ENCODE assay signal across 17 mouse cellular contexts in the genomic region with DNA sequence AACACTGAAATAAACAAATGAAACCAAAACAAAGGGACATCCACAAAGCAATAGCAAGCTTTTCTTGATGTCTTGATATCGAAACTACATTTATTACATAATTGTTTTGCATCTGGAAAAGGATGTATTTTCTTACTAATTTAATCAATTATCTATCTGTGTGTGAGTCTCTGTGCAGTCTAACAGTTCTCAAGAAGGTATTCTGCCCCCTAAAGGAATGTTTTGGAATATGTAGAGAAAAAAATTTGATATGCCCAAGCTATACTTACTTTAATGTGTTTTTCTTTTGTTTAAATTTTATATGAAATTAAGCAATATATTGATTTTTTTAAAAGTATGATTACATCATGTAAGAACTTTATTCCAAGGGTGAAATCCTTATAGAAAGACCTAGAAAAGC. TPM values are rescaled to one million over a fixed set of nuclear protein-coding genes. Genes with fewer than 3 reads are reported as not detected.
DNase-seq lines count a peak whose midpoint lies in the region; ATAC-seq and TF ChIP-seq lines count a peak whose summit lies in the region.
"Had no signal": no experiment of that assay in that cellular context is flagged by ENCODE, and none has a peak within 500 bp of the region (broad histone marks: within the 10 kb centered on the region; RNA-seq: fewer than 3 reads in every experiment).

No protein-coding gene starts in this region.

- in situ Hi-C loops in ES-E14 (cut with MboI; ENCODE audit: low sequenced_read_pairs in 2 of 2, unreplicated experiment in 2 of 2), result no loop called here

- H3K4me3 ChIP-seq in hindbrain, postnatal 0 days (ENCODE audit: low read length), result no peak overlapping the region
- H3K4me3 ChIP-seq in hindbrain, embryonic 10.5 days, result no peak overlapping the region
- no peak overlapping the region for H3K4me3 ChIP-seq in lung, postnatal 0 days (ENCODE audit: low read depth, low read length)
- H3K4me3 ChIP-seq in ES-E14 (ENCODE audit: insufficient read depth in 1 of 2, low read depth in 1 of 2, low read length in 2 of 2, poor library complexity in 1 of 2, severe bottlenecking in 1 of 2), result no peak overlapping the region
- H3K4me3 ChIP-seq: hindbrain, embryonic 13.5 days; limb, embryonic 12.5 days; midbrain, embryonic 12.5 days had no signal

- TF ChIP-seq EP300 in lung, postnatal 0 days (IDR thresholded peaks at IDR 0.05), result no peak

- peak; percentile 54 for DNase-seq in hindbrain, postnatal 0 days (ENCODE audit: low spot score)
- DNase-seq in hindbrain, embryonic 10.5 days (ENCODE audit: low spot score), result no peak
- DNase-seq in lung, postnatal 0 days (ENCODE audit: low spot score), result no peak
- no peak for DNase-seq in lung, postnatal 10 days
- DNase-seq in ES-E14 (ENCODE audit: low read depth, low spot score) (no peak), adipocyte (ENCODE audit: low spot score) (no peak)
- DNase-seq in urinary bladder, adult 18-20 months (ENCODE audit: low spot score in 2 of 2), result no peak
- DNase-seq: cerebellum, adult 11 months; kidney, adult 18-20 months; kidney, postnatal 36 days; lung, postnatal 14 days; right cerebral cortex, postnatal 14 days had no signal

- peaks cover 14% of the 10 kb centered on the region for H3K27me3 ChIP-seq in hindbrain, postnatal 0 days (ENCODE audit: insufficient read depth, low read length)
- H3K27me3 ChIP-seq in hindbrain, embryonic 10.5 days (ENCODE audit: insufficient read depth, poor library complexity, severe bottlenecking), result peaks cover 74% of the 10 kb centered on the region
- H3K27me3 ChIP-seq in lung, postnatal 0 days (replicated peaks; ENCODE audit: insufficient read depth, low read length), result peaks cover 34% of the 10 kb centered on the region

- no peaks in the 10 kb centered on the region for H3K36me3 ChIP-seq in hindbrain, postnatal 0 days (ENCODE audit: insufficient read depth, low read length)
- no peaks in the 10 kb centered on the region for H3K36me3 ChIP-seq in hindbrain, embryonic 10.5 days
- no peaks in the 10 kb centered on the region for H3K36me3 ChIP-seq in lung, postnatal 0 days (ENCODE audit: insufficient read depth, low read length)
- no peaks in the 10 kb centered on the region for H3K36me3 ChIP-seq in ES-E14 (ENCODE audit: control insufficient read depth, insufficient read depth, low read length, poor library complexity, severe bottlenecking)
- H3K36me3 ChIP-seq: hindbrain, embryonic 13.5 days; limb, embryonic 12.5 days; midbrain, embryonic 12.5 days had no signal

- H3K9me3 ChIP-seq in hindbrain, postnatal 0 days (ENCODE audit: low read length), result no peaks in the 10 kb centered on the region
- no peaks in the 10 kb centered on the region for H3K9me3 ChIP-seq in hindbrain, embryonic 10.5 days
- no peaks in the 10 kb centered on the region for H3K9me3 ChIP-seq in lung, postnatal 0 days (ENCODE audit: low read length)
- H3K9me3 ChIP-seq in ES-E14 (ENCODE audit: control insufficient read depth, insufficient read depth, low read depth, low read length), result no peaks in the 10 kb centered on the region
- H3K9me3 ChIP-seq: hindbrain, embryonic 13.5 days; limb, embryonic 12.5 days; midbrain, embryonic 12.5 days had no signal

- no peak overlapping the region for H3K4me2 ChIP-seq in hindbrain, postnatal 0 days (ENCODE audit: low read depth, low read length)
- H3K4me2 ChIP-seq in lung, postnatal 0 days (replicated peaks; ENCODE audit: low read depth, low read length), result no peak overlapping the region
- H3K4me2 ChIP-seq: hindbrain, embryonic 13.5 days; limb, embryonic 12.5 days; midbrain, embryonic 12.5 days had no signal

- WGBS in hindbrain, postnatal 0 days, result 93% methylated on average over 1 of the region's 1 CpGs
- WGBS in hindbrain, embryonic 10.5 days, result 84% methylated on average over 1 of the region's 1 CpGs
- WGBS in lung, postnatal 0 days, result 91% methylated on average over 1 of the region's 1 CpGs

- peak; percentile 43 for TF ChIP-seq CTCF in hindbrain, postnatal 0 days (IDR thresholded peaks at IDR 0.05; ENCODE audit: low read depth)
- TF ChIP-seq CTCF in lung, postnatal 0 days (IDR thresholded peaks at IDR 0.05), result peak; percentile 31

- H3K4me1 ChIP-seq in hindbrain, postnatal 0 days (ENCODE audit: insufficient read depth, low read length), result 0 out of 2 replicates have a peak, but pooled peaks cover 3% of the 10 kb centered on the region
- peaks cover 43% of the 10 kb centered on the region for H3K4me1 ChIP-seq in hindbrain, embryonic 10.5 days (replicated peaks)
- H3K4me1 ChIP-seq in lung, postnatal 0 days (ENCODE audit: insufficient read depth, low read depth, low read length), result peaks cover 3% of the 10 kb centered on the region
- peaks cover 4 to 9% of the 10 kb centered on the region in 2 experiments; a peak in 3 of 4 replicates for H3K4me1 ChIP-seq in ES-E14 (ENCODE audit: control insufficient read depth in 2 of 2, insufficient read depth in 2 of 2, low read length in 2 of 2, poor library complexity in 1 of 2)

- no peak overlapping the region for H3K9ac ChIP-seq in hindbrain, postnatal 0 days (replicated peaks; ENCODE audit: low read length)
- H3K9ac ChIP-seq in lung, postnatal 0 days (replicated peaks; ENCODE audit: low read depth), result no peak overlapping the region
- no peak overlapping the region for H3K9ac ChIP-seq in ES-E14 (ENCODE audit: insufficient read depth, low read depth, low read length, poor library complexity, severe bottlenecking)
- H3K9ac ChIP-seq: hindbrain, embryonic 13.5 days; limb, embryonic 12.5 days; midbrain, embryonic 12.5 days had no signal

- no peak for ATAC-seq in hindbrain, postnatal 0 days
- no peak for ATAC-seq in lung, postnatal 0 days
- ATAC-seq in erythroid progenitor cell, adult 5-6 weeks (replicated peaks; ENCODE audit: low FRiP score, poor library complexity, severe bottlenecking), result 0 out of 2 replicates have a peak, but pooled peaks have one; percentile 47

- no peak overlapping the region for H3K27ac ChIP-seq in hindbrain, postnatal 0 days
- H3K27ac ChIP-seq in hindbrain, embryonic 10.5 days, result no peak overlapping the region
- no peak overlapping the region for H3K27ac ChIP-seq in lung, postnatal 0 days (ENCODE audit: low read length)
- no peak overlapping the region for H3K27ac ChIP-seq in ES-E14 (ENCODE audit: insufficient read depth, low read depth, low read length, poor library complexity, severe bottlenecking)
- H3K27ac ChIP-seq: hindbrain, embryonic 13.5 days; limb, embryonic 12.5 days; midbrain, embryonic 12.5 days had no signal

TF ChIP-seq in ES-E14, 5 proteins besides CTCF, POLR2A, EP300 and RAD21:
- TF ChIP-seq HCFC1 (IDR thresholded peaks at IDR 0.05; ENCODE audit: borderline replicate concordance, insufficient read depth, low read length) (no peak), ZNF384 (IDR thresholded peaks at IDR 0.05; ENCODE audit: low read depth, low read length) (peak; percentile 29; the same call in 1 of the 2 replicates), MAFK (IDR thresholded peaks at IDR 0.05; ENCODE audit: insufficient read depth, low read depth, low read length) (no peak), ZC3H11A (IDR thresholded peaks at IDR 0.05; ENCODE audit: borderline replicate concordance, low read depth, low read length) (no peak)

RNA-seq across cellular contexts. Expression of gene B3gnt6, which starts 8.7 kb away (rescaled TPM):
- total RNA-seq in hindbrain, postnatal 0 days (2014; rRNA removed), result 1.2 and 1.5 TPM in 2 replicates
- 0.76 and 1.2 TPM in 2 replicates for polyA plus RNA-seq in hindbrain, postnatal 0 days (2015; fragmentation: Nextera tagmentation; extraction: Ambion mirVana)
- polyA plus RNA-seq in hindbrain, embryonic 10.5 days (2016; fragmentation: Nextera tagmentation; extraction: Ambion mirVana), result 0.10 TPM in 1 of 2 replicates, not detected in the other
- 0.23 and 0.44 TPM in 2 replicates for polyA plus RNA-seq in lung, postnatal 0 days (2015; fragmentation: Nextera tagmentation; extraction: Ambion mirVana)
- 0.09 and 0.11 TPM in 2 replicates for total RNA-seq in ES-E14 (2012; rRNA removed)
- 1.1 TPM in 1 of 2 replicates, not detected in the other for total RNA-seq in erythroid progenitor cell, adult 5-6 weeks (2015; ENCODE audit: low replicate concordance)
- total RNA-seq in erythroid progenitor cell, adult 5-6 weeks (2017; ENCODE audit: low replicate concordance), result not detected in 2 replicates
- polyA plus RNA-seq: embryonic facial prominence, embryonic 11.5 days; limb, embryonic 12.5 days; midbrain, embryonic 12.5 days had no signal

RNA-seq across cellular contexts. Expression of gene Capn5, which starts 12.5 kb away (rescaled TPM):
- 48.5 and 59.0 TPM in 2 replicates for total RNA-seq in hindbrain, postnatal 0 days (2014; rRNA removed)
- 20.2 and 23.0 TPM in 2 replicates for polyA plus RNA-seq in hindbrain, postnatal 0 days (2015; fragmentation: Nextera tagmentation; extraction: Ambion mirVana)
- polyA plus RNA-seq in hindbrain, embryonic 10.5 days (2016; fragmentation: Nextera tagmentation; extraction: Ambion mirVana), result 5.6 and 9.9 TPM in 2 replicates
- 5.0 and 5.2 TPM in 2 replicates for polyA plus RNA-seq in lung, postnatal 0 days (2015; fragmentation: Nextera tagmentation; extraction: Ambion mirVana)
- total RNA-seq in ES-E14 (2012; rRNA removed), result 5.0 and 10.0 TPM in 2 replicates
- total RNA-seq in erythroid progenitor cell, adult 5-6 weeks (2015; ENCODE audit: low replicate concordance), result 46.5 and 52.4 TPM in 2 replicates
- 51.3 and 72.5 TPM in 2 replicates for total RNA-seq in erythroid progenitor cell, adult 5-6 weeks (2017; ENCODE audit: low replicate concordance)

RNA-seq across cellular contexts. Expression of gene Omp, which starts 45.3 kb away (rescaled TPM):
- total RNA-seq in hindbrain, postnatal 0 days (2014; rRNA removed), result 0.07 and 0.47 TPM in 2 replicates
- 0.48 and 0.49 TPM in 2 replicates for polyA plus RNA-seq in hindbrain, postnatal 0 days (2015; fragmentation: Nextera tagmentation; extraction: Ambion mirVana)
- polyA plus RNA-seq in hindbrain, embryonic 10.5 days (2016; fragmentation: Nextera tagmentation; extraction: Ambion mirVana), result 0.07 and 0.13 TPM in 2 replicates
- polyA plus RNA-seq in lung, postnatal 0 days (2015; fragmentation: Nextera tagmentation; extraction: Ambion mirVana), result 0.12 and 0.14 TPM in 2 replicates
- 1.4 and 2.4 TPM in 2 replicates for total RNA-seq in ES-E14 (2012; rRNA removed)
- total RNA-seq in erythroid progenitor cell, adult 5-6 weeks (2015; ENCODE audit: low replicate concordance), result 4.0 and 4.6 TPM in 2 replicates
- 15.4 and 17.2 TPM in 2 replicates for total RNA-seq in erythroid progenitor cell, adult 5-6 weeks (2017; ENCODE audit: low replicate concordance)
- polyA plus RNA-seq: midbrain, embryonic 12.5 days had no signal
